Mouse (Mus musculus): ENCODE results near the gene Cpne9.
A peak's percentile ranks its signal among the peaks of the same experiment; 100 is the strongest.

Cpne9 gene

DNA sequence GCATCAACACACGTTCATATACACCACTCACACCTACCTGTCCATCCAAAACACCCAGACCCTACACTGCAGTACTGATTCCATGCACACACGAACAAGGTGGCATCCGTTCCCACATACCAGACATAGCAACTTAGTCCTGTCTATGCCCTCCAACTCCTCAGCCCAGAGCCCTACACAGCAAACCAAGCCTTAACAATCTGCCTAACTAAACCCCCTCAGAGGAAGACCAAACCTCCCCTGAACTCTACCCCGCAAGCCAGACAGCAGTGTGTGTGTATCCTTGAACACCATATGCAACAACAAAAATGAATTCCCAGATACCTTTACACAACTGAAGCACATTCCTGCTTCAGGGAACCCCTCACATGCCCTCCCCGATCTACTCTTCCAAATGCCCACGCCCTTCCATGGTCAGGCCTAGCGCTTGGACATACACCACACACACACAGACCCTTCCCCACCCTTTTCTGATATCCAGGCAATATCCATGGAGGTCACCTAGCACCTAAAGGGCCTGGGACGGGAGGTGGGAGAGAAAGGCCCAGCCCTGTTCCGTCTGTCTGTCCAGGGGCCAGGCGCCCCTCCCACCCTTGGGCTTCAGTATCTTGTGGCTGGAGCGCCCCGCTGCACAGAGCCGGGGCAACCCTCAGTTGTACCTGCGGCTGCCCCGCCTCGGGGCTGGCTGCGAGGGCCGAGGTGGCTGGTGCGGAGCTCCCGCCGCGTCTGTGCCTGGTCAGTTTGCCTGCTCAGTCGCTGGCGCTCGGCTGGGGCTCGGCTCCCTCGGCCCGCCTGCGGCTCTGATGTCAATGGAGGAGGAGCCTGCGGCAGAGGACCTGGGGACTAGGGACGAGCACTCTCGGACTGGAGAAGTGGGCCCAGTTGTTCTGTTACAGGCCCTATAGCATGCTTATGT is 61.3 kb downstream of the Cpne9 start, which contains the start of gene Camk1:
Gene Camk1, minus strand, starts transcription at position 808 of the 916 bp plus-strand sequence.
- DNase-seq (ENCODE audit: low spot score): peak; percentile 77

DNA sequence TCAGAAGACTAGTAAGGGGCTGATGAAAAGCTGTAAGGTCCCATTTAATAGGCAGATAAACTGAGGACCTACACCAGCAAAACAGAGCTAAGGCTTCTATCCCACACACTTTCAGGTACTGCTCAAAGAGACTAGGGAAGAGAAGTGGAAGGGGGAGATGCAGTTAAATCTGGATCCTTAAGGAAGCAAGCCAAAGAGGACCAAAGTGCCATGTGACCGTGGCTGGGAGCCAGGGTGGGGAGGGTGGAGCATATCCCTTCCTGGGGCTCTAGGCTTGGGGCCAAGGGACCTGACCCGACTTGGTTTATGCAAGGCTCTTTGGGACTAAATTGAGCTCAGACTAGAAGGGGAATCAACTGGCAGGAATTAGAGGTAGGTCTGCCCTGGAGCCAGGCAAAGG is 62.2 kb downstream of the Cpne9 start:
- DNase-seq (ENCODE audit: low spot score): peak; percentile 48

DNA sequence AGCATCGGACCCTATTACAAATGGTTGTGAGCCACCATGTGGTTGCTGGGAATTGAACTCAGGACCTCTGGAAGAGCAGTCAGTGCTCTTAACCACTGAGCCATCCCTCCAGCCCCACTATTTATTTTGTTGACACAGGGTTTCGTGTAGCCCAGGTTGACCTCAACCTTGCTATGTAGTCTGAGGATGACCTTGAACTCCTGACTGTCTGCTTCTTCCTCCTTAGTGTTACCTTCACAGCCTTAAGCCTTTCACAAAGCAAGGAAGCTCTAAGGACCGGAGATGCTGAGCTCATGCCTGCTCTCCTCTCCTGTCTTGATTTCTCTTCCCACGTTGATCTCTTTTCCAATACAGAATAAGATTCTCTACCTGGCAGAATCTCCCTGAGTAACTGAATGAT is 64.8 kb downstream of the Cpne9 start:
- DNase-seq (ENCODE audit: low spot score): no peak

DNA sequence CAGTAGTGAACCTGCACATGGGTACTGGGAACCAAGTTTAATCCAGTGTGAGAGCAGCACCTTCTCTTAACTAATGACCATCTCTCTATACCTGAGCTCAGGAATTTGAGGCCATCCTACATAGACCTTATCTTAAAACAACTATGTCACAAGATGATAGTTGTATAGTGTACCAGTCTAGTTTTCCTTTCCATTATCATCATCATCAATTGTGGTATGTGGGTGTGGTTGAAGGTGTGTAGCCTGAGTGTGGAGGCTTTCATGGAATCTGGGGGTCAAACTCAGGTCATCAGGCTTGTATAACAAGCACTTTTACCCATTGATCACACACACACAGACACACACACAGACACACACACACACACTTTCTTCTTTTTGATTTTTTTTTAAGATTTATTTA is 68.4 kb downstream of the Cpne9 start:
- no peak for DNase-seq (ENCODE audit: low spot score)

DNA sequence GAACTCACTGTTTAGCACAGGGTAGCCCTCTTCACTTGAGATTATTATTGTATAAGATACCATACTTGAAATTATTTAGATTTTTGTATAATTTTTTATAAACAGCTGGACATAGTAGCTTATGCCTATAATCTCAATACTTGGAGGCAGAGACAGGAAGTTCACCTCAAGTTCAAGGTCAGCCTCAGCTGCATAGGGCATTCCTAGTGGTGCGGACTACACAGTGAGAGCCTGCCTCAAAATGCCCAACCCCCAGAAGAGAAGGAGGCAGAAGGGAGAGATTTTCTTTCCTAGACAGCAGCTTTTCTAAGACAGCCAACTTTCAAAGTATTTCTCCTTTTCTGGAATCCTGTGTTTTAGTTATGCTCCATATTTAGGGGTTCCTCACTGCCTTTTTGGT is 69.1 kb downstream of the Cpne9 start:
- DNase-seq (ENCODE audit: low spot score): no peak

DNA sequence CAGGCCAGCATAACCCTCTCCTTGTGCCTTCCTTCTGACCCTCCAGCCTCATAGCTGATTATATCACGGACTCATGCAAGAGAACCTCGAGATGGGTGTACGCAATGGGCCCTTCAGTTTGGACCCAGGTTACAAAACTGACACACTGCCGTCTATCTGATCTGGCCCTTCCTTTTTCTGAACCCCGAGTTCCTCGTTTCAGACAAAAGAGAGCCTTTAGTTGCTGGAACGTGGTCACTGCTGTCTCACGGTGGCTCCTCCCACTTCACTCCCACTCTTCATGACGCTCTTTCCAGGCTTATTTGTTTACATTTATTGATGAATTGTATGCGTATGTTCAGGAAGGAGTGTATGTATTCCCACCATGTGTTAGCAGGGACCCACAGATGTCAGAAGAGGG is 69.5 kb downstream of the Cpne9 start:
- DNase-seq (ENCODE audit: low spot score): no peak

DNA sequence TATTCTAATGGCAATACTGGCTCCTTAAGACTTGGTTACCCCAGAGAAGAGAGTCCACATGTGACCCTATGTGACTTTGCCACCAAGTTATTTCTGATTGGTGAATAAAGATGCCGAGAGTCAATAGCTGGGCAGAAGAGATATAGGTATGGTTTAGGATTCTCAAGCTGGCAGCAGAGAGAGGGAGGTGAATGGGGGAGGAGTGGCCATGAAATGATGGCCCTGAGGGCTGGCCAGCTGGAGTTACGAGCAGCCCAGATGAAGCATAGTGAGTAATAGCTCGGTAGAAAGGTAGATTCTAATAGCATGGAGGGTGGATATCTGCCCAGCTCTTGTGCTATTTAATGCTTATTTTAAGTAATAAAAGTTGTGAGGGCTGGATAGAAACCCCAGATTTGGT is 70.7 kb downstream of the Cpne9 start:
- DNase-seq (ENCODE audit: low spot score): no peak

DNA sequence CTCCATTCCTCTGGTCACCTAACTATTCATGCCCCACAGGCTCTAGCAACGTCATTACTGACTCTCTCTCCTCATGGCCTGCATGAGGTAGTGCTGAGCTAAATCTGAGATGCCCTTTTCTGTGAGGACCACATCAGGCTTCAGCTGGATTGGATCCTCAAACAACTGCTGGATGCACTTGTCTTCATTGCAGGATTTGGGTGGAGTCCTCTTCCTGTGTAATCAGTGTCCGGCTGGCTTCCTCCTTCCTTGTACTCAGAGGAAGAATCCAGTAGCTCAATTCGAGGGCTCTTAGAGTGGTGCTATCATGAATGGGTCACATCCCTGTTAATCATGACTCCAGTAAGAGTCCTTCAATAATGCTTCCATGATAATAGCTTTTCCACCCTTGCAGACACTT is 71.6 kb downstream of the Cpne9 start:
- no peak for DNase-seq (ENCODE audit: low spot score)
